Mouse (Mus musculus): ENCODE measurements at regions not wholly inside any gene's neighbourhood (a gene's known extent, or its start where the extent isn't known, plus 50 kb on each side); places are given as distances from the start of the nearest gene placed in this dataset.

GRCm38 (mm10) chr8:92059471-92059870, 257.6 kb upstream of the Irx3 start:
- DNase-seq (ENCODE audit: low read depth): peak; percentile 45
- TF ChIP-seq CTCF (IDR thresholded peaks at IDR 0.05; ENCODE audit: borderline replicate concordance, extremely low read depth, insufficient read depth, insufficient read length) (no peak), POLR2A (IDR thresholded peaks at IDR 0.05; ENCODE audit: borderline replicate concordance, extremely low read depth, insufficient read depth, insufficient read length, poor library complexity, severe bottlenecking) (no peak)

- TF ChIP-seq CTCF (IDR thresholded peaks at IDR 0.05; ENCODE audit: borderline replicate concordance, extremely low read depth, insufficient read depth, insufficient read length): no peak
- TF ChIP-seq POLR2A (IDR thresholded peaks at IDR 0.05; ENCODE audit: borderline replicate concordance, extremely low read depth, insufficient read depth, insufficient read length, poor library complexity, severe bottlenecking): no peak
- DNase-seq (ENCODE audit: low read depth): peak; percentile 63
Measured at GRCm38 (mm10) chr8:92058953-92059352, 257.1 kb upstream of the Irx3 start.

GRCm38 (mm10) chr8:92057857-92058256, 256.0 kb upstream of the Irx3 start:
- TF ChIP-seq POLR2A (IDR thresholded peaks at IDR 0.05; ENCODE audit: borderline replicate concordance, extremely low read depth, insufficient read depth, insufficient read length, poor library complexity, severe bottlenecking) (no peak), CTCF (IDR thresholded peaks at IDR 0.05; ENCODE audit: borderline replicate concordance, extremely low read depth, insufficient read depth, insufficient read length) (no peak)
- peak; percentile 65 for DNase-seq (ENCODE audit: low read depth)

- no peak for DNase-seq (ENCODE audit: low read depth)
- no peak for TF ChIP-seq POLR2A (IDR thresholded peaks at IDR 0.05; ENCODE audit: borderline replicate concordance, extremely low read depth, insufficient read depth, insufficient read length, poor library complexity, severe bottlenecking)
- TF ChIP-seq CTCF (IDR thresholded peaks at IDR 0.05; ENCODE audit: borderline replicate concordance, extremely low read depth, insufficient read depth, insufficient read length): no peak
Measured at GRCm38 (mm10) chr8:92055590-92055989, 253.7 kb upstream of the Irx3 start.

GRCm38 (mm10) chr8:92044695-92045094, 242.8 kb upstream of the Irx3 start:
- no peak for DNase-seq (ENCODE audit: low read depth)
- TF ChIP-seq POLR2A (IDR thresholded peaks at IDR 0.05; ENCODE audit: borderline replicate concordance, extremely low read depth, insufficient read depth, insufficient read length, poor library complexity, severe bottlenecking): no peak
- TF ChIP-seq CTCF (IDR thresholded peaks at IDR 0.05; ENCODE audit: borderline replicate concordance, extremely low read depth, insufficient read depth, insufficient read length): no peak

- DNase-seq (ENCODE audit: low read depth): peak; percentile 48
- TF ChIP-seq POLR2A (IDR thresholded peaks at IDR 0.05; ENCODE audit: borderline replicate concordance, extremely low read depth, insufficient read depth, insufficient read length, poor library complexity, severe bottlenecking): no peak
- TF ChIP-seq CTCF (IDR thresholded peaks at IDR 0.05; ENCODE audit: borderline replicate concordance, extremely low read depth, insufficient read depth, insufficient read length): no peak
Measured at GRCm38 (mm10) chr8:92042951-92043350, 241.1 kb upstream of the Irx3 start.

GRCm38 (mm10) chr8:92029954-92030353, 228.1 kb upstream of the Irx3 start:
- TF ChIP-seq POLR2A (IDR thresholded peaks at IDR 0.05; ENCODE audit: borderline replicate concordance, extremely low read depth, insufficient read depth, insufficient read length, poor library complexity, severe bottlenecking) (no peak), CTCF (IDR thresholded peaks at IDR 0.05; ENCODE audit: borderline replicate concordance, extremely low read depth, insufficient read depth, insufficient read length) (no peak)
- peak; percentile 70 for DNase-seq (ENCODE audit: low read depth)

- peak; percentile 66 for DNase-seq (ENCODE audit: low read depth)
- no peak for TF ChIP-seq CTCF (IDR thresholded peaks at IDR 0.05; ENCODE audit: borderline replicate concordance, extremely low read depth, insufficient read depth, insufficient read length)
- no peak for TF ChIP-seq POLR2A (IDR thresholded peaks at IDR 0.05; ENCODE audit: borderline replicate concordance, extremely low read depth, insufficient read depth, insufficient read length, poor library complexity, severe bottlenecking)
Measured at GRCm38 (mm10) chr8:92029516-92029915, 227.6 kb upstream of the Irx3 start.

GRCm38 (mm10) chr8:92028308-92028707, 226.4 kb upstream of the Irx3 start:
- no peak for TF ChIP-seq POLR2A (IDR thresholded peaks at IDR 0.05; ENCODE audit: borderline replicate concordance, extremely low read depth, insufficient read depth, insufficient read length, poor library complexity, severe bottlenecking)
- no peak for TF ChIP-seq CTCF (IDR thresholded peaks at IDR 0.05; ENCODE audit: borderline replicate concordance, extremely low read depth, insufficient read depth, insufficient read length)
- no peak for DNase-seq (ENCODE audit: low read depth)

GRCm38 (mm10) chr8:92024133-92024532, 222.3 kb upstream of the Irx3 start:
- DNase-seq (ENCODE audit: low read depth): no peak
- no peak for TF ChIP-seq CTCF (IDR thresholded peaks at IDR 0.05; ENCODE audit: borderline replicate concordance, extremely low read depth, insufficient read depth, insufficient read length)
- TF ChIP-seq POLR2A (IDR thresholded peaks at IDR 0.05; ENCODE audit: borderline replicate concordance, extremely low read depth, insufficient read depth, insufficient read length, poor library complexity, severe bottlenecking): no peak

GRCm38 (mm10) chr8:92021521-92021920, 219.7 kb upstream of the Irx3 start:
- no peak for TF ChIP-seq CTCF (IDR thresholded peaks at IDR 0.05; ENCODE audit: borderline replicate concordance, extremely low read depth, insufficient read depth, insufficient read length)
- no peak for TF ChIP-seq POLR2A (IDR thresholded peaks at IDR 0.05; ENCODE audit: borderline replicate concordance, extremely low read depth, insufficient read depth, insufficient read length, poor library complexity, severe bottlenecking)
- DNase-seq (ENCODE audit: low read depth): no peak

GRCm38 (mm10) chr8:92014704-92015103, 212.8 kb upstream of the Irx3 start:
- no peak for DNase-seq (ENCODE audit: low read depth)

More at GRCm38 (mm10) chr8:92014704-92015103, 212.8 kb upstream of the Irx3 start:
- TF ChIP-seq POLR2A (IDR thresholded peaks at IDR 0.05; ENCODE audit: borderline replicate concordance, extremely low read depth, insufficient read depth, insufficient read length, poor library complexity, severe bottlenecking) (no peak), CTCF (IDR thresholded peaks at IDR 0.05; ENCODE audit: borderline replicate concordance, extremely low read depth, insufficient read depth, insufficient read length) (no peak)

Data from brain, embryonic 14.5 days (tissue).